In the genomic region with DNA sequence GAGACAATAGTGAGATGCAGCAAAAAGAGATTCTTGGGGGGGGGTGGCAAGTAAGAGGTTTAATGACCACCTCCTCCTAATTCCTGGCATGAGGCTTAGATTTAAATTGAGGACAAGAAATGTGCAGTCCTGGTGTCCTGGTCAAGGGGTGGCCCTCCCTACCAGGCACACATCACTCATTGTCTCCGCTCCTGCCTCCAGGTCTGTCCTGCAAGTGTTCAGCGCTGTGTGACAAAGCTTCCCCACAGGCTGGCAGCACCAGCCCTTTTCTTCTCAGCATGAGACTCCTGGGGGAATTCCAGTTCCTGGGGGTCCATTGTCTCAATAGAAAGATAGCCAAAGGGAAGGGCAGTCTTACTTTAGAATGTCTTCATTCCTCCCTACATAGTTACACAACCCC, we compare ENCODE assay signal across 15 mouse cellular contexts. TPM values are rescaled to one million over a fixed set of nuclear protein-coding genes. Genes with fewer than 3 reads are reported as not detected.
DNase-seq lines count a peak whose midpoint lies in the region; ATAC-seq and TF ChIP-seq lines count a peak whose summit lies in the region.
"Had no signal": no experiment of that assay in that cellular context is flagged by ENCODE, and none has a peak within 500 bp of the region (broad histone marks: within the 10 kb centered on the region; RNA-seq: fewer than 3 reads in every experiment).

No protein-coding gene starts in this region.

- no peak overlapping the region for H3K27ac ChIP-seq in kidney, postnatal 0 days
- no peak overlapping the region for H3K27ac ChIP-seq in left cerebral cortex, adult 2 months
- H3K27ac ChIP-seq: lung, embryonic 15.5 days had no signal

- 43% methylated on average over 2 of the region's 2 CpGs for WGBS in kidney, postnatal 0 days

- DNase-seq in kidney, postnatal 0 days (ENCODE audit: low spot score): no peak
- no peak for DNase-seq in kidney, postnatal 25 days
- DNase-seq in ES-CJ7 (ENCODE audit: low read depth, low spot score): peak; percentile 86
- peak; percentile 27 for DNase-seq in embryo, embryonic 11 days
- no peak for DNase-seq in left cerebral cortex, adult 2 months (ENCODE audit: extremely low spot score in 1 of 2, low spot score in 2 of 2)
- no peak for DNase-seq in MN1 (ENCODE audit: low spot score)
- DNase-seq: adrenal gland, adult 2 months; cerebellum, adult 2 months; gastrocnemius, postnatal 36 days; heart, postnatal 4 days; kidney, adult 11 months; kidney, postnatal 14 days had no signal

- H3K9me3 ChIP-seq in kidney, postnatal 0 days (replicated peaks; ENCODE audit: low read length): no peaks in the 10 kb centered on the region
- no peaks in the 10 kb centered on the region for H3K9me3 ChIP-seq in E14TG2a.4 (ENCODE audit: low read length)
- H3K9me3 ChIP-seq: heart, embryonic 12.5 days; lung, embryonic 15.5 days had no signal

- TF ChIP-seq CTCF in kidney, postnatal 0 days (IDR thresholded peaks at IDR 0.05; ENCODE audit: low read depth): no peak
- no peak for TF ChIP-seq CTCF in E14TG2a.4 (conservative IDR thresholded peaks at IDR 0.05; ENCODE audit: low read length)
- no peak for TF ChIP-seq CTCF in left cerebral cortex, adult 2 months (IDR thresholded peaks at IDR 0.05)

- H3K4me3 ChIP-seq in kidney, postnatal 0 days (replicated peaks; ENCODE audit: low read depth, low read length): no peak overlapping the region
- H3K4me3 ChIP-seq in E14TG2a.4 (replicated peaks; ENCODE audit: low read length): peak overlapping the region; percentile 53
- H3K4me3 ChIP-seq in left cerebral cortex, adult 2 months: no peak overlapping the region
- H3K4me3 ChIP-seq: heart, embryonic 12.5 days; lung, embryonic 15.5 days had no signal

- H3K4me1 ChIP-seq in kidney, postnatal 0 days (replicated peaks; ENCODE audit: insufficient read depth, low read length): no peaks in the 10 kb centered on the region
- peaks cover 78% of the 10 kb centered on the region for H3K4me1 ChIP-seq in E14TG2a.4 (replicated peaks; ENCODE audit: low read depth, low read length)

- H3K27me3 ChIP-seq in kidney, postnatal 0 days (ENCODE audit: insufficient read depth, low read length): no peaks in the 10 kb centered on the region
- H3K27me3 ChIP-seq in E14TG2a.4 (ENCODE audit: insufficient read depth, low read length): no peaks in the 10 kb centered on the region
- H3K27me3 ChIP-seq: lung, embryonic 15.5 days had no signal

- H3K9ac ChIP-seq in kidney, postnatal 0 days (ENCODE audit: low read depth, low read length): no peak overlapping the region
- H3K9ac ChIP-seq: heart, embryonic 12.5 days; lung, embryonic 15.5 days had no signal

- H3K36me3 ChIP-seq in kidney, postnatal 0 days (ENCODE audit: insufficient read depth, low read length): no peaks in the 10 kb centered on the region
- peaks cover 11% of the 10 kb centered on the region for H3K36me3 ChIP-seq in E14TG2a.4 (ENCODE audit: insufficient read depth, low read length)
- H3K36me3 ChIP-seq: heart, embryonic 12.5 days; lung, embryonic 15.5 days had no signal

- 0 out of 2 replicates have a peak, but pooled peaks have one; percentile 23 for ATAC-seq in kidney, postnatal 0 days (replicated peaks; ENCODE audit: low FRiP score, low read depth)

- no peak overlapping the region for H3K4me2 ChIP-seq in kidney, postnatal 0 days (ENCODE audit: low read length)
- H3K4me2 ChIP-seq: heart, embryonic 12.5 days; lung, embryonic 15.5 days had no signal

- intact Hi-C loops in left cerebral cortex, adult 2 months (cut with DNase I): no loop called here

RNA-seq across cellular contexts. Expression of a gene that starts 6.8 kb away (rescaled TPM):
- 66.5 and 70.7 TPM in 2 replicates for polyA plus RNA-seq in kidney, postnatal 0 days (2015; fragmentation: Nextera tagmentation; extraction: Ambion mirVana)
- 10 to 100 TPM; 11.5 to 12.7 TPM for total RNA-seq in left cerebral cortex, adult 2 months (2021)

Comparison
In these comparisons a context has a peak if more than half of its experiments do, and no peak if none do; other contexts are left out.
1. DNase-seq: peak in ES-CJ7 (single experiment) and embryo, embryonic 11 days (single experiment); none in kidney, postnatal 0 days (single experiment), kidney, postnatal 25 days (0 of 2), left cerebral cortex, adult 2 months (0 of 2) and MN1 (single experiment).